Mouse (Mus musculus) bone marrow, adult 2 months (tissue): ENCODE measurements around the gene Phospho1.

ENCODE experiments used
- CTCF ChIP-seq: fragments of 200-500 bp; IDR thresholded peaks from 2 replicates; pipeline ENCODE4 v1.5.1; 2011; ENCODE audit warnings: low read length, control low read depth; ENCODE audit not compliant: control insufficient read depth, insufficient read depth
- POLR2A ChIP-seq: fragments of 200-500 bp; IDR thresholded peaks from 2 replicates; pipeline ENCODE4 v1.6.1; 2011; ENCODE audit warnings: low read depth, mild to moderate bottlenecking, control low read depth, low read length, borderline replicate concordance; ENCODE audit not compliant: control insufficient read depth

- TF ChIP-seq CTCF: no peak
- TF ChIP-seq POLR2A: no peak
These were observed 5.3 kb downstream of the Phospho1 start for GRCm38 (mm10) chr11:95829526-95830050.
